Mouse (Mus musculus) liver, postnatal 0 days (tissue): ENCODE data around the gene Sept4. TPM values are rescaled to one million over a fixed set of nuclear protein-coding genes. Genes with fewer than 3 reads are reported as not detected.

Source experiments
- ATAC-seq: fragments of 200-750 bp; cut with Nextera tagmentation; 2 replicates; pipeline ENCODE4 v1.8.0; 2017; ENCODE audit warnings: mild to moderate bottlenecking, moderate library complexity
- DNase-seq: peaks from one replicate; pipeline ENCODE4 v3.0.0-alpha.2; 2016
- H3K27ac ChIP-seq: fragments of 300-500 bp; sonication (generic); 2 replicates; pipeline ENCODE4 v1.5.1; 2014; ENCODE audit warnings: antibody characterized with exemption, moderate library complexity, mild to moderate bottlenecking, low read depth
- H3K27me3 ChIP-seq: fragments of 300-500 bp; sonication (generic); 2 replicates; pipeline ENCODE4 v1.6.1; 2014; ENCODE audit warnings: low read length, control low read depth, mixed read lengths; ENCODE audit not compliant: insufficient read depth
- H3K36me3 ChIP-seq: fragments of 300-500 bp; sonication (generic); replicated peaks from 2 replicates; pipeline ENCODE4 v1.6.1; 2014; ENCODE audit warnings: mild to moderate bottlenecking, control low read depth, low read length, moderate library complexity, mixed read lengths; ENCODE audit not compliant: insufficient read depth
- H3K4me1 ChIP-seq: fragments of 300-500 bp; sonication (generic); 2 replicates; pipeline ENCODE4 v1.6.1; 2014; ENCODE audit warnings: antibody characterized with exemption, mild to moderate bottlenecking, control low read depth; ENCODE audit not compliant: insufficient read depth
- H3K4me2 ChIP-seq: fragments of 300-500 bp; sonication (generic); 2 replicates; pipeline ENCODE4 v1.6.1; 2014; ENCODE audit warnings: low read depth, mild to moderate bottlenecking, low read length, moderate library complexity, mixed read lengths
- H3K4me3 ChIP-seq: fragments of 300-500 bp; sonication (generic); 2 replicates; pipeline ENCODE4 v1.5.1; 2014; ENCODE audit warnings: low read depth, low read length
- H3K9ac ChIP-seq: fragments of 300-500 bp; sonication (generic); replicated peaks from 2 replicates; pipeline ENCODE4 v1.6.1; 2014; ENCODE audit warnings: mild to moderate bottlenecking, moderate library complexity
- H3K9me3 ChIP-seq: fragments of 300-500 bp; sonication (generic); 2 replicates; pipeline ENCODE4 v1.6.1; 2016; ENCODE audit warnings: mild to moderate bottlenecking, control low read depth, low read length, mixed read lengths
- CTCF ChIP-seq: sonication (generic); IDR thresholded peaks from 2 replicates; pipeline ENCODE4 v1.5.1; 2016; ENCODE audit warnings: antibody characterized with exemption, low read depth
- EP300 ChIP-seq: IDR thresholded peaks from 2 replicates; pipeline ENCODE4 v1.6.1; 2016; ENCODE audit warnings: antibody characterized with exemption, low read depth, mild to moderate bottlenecking
- WGBS: fragments of 180-500 bp; shearing (Covaris S2); extraction: QIAGEN DNeasy Blood & Tissue Kit; methylation state at CpG from one replicate; pipeline ENCODE4 v1.1.7; 2014; ENCODE audit not compliant: insufficient replicate concordance; 5-methylcytosine and 5-hydroxymethylcytosine counted together
- polyA plus RNA-seq: library from polyadenylated mRNA; unstranded; fragments of >200 nt; fragmentation: Nextera tagmentation; extraction: Ambion mirVana; gene quantifications from 2 replicates; pipeline ENCODE4 v1.2.1, GENCODE M21; 2015

The Sept4 gene
- polyA plus RNA-seq, 1 experiment from 2014 or later: 21.7 TPM

DNA sequence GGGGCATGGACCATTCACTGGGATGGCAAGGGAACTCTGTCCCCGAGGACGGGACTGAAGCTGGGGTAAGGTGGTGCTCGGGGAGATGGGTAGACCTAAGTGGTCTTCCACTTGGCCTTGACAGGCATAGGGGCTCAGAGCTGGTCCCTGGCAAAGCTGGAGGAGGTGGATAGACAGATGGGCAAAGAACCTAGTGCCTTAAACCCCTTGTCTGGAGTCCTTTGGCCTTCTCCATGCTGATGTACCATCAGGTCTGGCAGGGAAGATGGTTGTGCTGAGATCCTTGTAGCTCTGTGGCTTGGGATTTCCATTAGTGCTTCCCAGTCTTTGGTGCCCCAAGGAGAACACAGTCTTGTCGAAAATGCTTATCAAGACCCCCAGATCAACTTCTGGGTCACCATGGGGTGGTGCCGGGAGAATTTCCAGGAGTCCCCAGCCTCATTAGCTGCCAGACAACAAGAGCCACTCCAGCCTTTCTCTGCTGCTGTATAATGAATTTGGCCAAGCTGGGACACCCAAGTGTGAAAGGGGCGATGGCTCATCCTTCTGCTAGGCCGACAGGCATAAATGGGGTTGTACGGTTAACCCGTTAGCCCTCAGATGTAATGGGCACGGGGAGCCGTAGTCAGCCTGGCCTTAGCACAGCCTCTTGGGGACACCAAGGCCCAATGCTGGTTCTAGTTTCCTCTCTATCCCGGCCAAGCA is 12.6 kb downstream of the Sept4 start:
- DNase-seq: peak; percentile 8
- Histone ChIP-seq H3K27me3 (no peaks in the 10 kb centered on the region), H3K36me3 (no peaks in the 10 kb centered on the region), H3K9ac (no peak overlapping the region), H3K27ac (no peak overlapping the region), H3K4me3 (no peak overlapping the region), H3K4me2 (no peak overlapping the region), H3K4me1 (peaks cover 20% of the 10 kb centered on the region), H3K9me3 (no peaks in the 10 kb centered on the region)
- no peak for ATAC-seq
- 77% methylated on average over 12 of the region's 12 CpGs for WGBS
- no peak for TF ChIP-seq CTCF
- no peak for TF ChIP-seq EP300

DNA sequence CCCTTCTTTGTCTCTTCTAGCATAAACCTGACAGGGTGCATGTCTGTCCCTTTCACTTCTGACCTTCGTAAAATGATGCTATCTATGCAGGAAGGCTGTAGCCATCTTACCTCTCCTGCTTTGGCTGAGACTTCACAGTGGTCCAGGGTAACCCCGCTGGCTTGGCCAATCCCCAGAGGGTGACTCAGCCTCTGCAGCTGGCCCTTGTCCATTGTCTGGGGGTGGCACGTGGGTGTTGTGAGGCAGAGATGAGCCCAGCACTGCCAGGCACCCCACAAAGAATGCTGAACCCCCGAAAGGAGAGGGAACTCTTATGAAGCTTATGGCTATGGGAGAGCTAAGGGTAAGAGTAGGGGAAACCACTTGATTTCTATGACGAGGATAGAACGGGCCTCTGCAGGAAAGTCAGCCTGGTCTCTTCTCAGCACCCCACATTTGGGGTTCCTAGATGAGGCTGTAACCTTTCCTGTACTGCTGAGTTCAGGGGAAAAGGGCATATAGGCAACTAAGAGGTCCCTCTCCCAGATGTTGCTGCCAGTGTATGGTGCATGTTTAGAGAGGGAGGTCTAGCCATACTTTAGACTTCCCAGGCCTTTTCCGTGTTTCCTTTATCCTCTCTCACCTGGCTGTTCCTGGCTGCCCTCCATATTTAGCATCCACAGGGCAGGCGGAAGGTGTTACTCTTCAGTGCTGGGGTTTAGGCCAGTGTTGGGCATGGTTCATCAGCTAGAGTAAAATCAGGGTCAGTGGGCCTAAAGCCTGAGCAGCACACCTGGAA is 13.4 kb downstream of the Sept4 start:
- TF ChIP-seq EP300 (no peak), CTCF (no peak)
- peaks cover 20% of the 10 kb centered on the region for H3K4me1 ChIP-seq
- no peak overlapping the region for H3K4me2 ChIP-seq
- no peaks in the 10 kb centered on the region for H3K27me3 ChIP-seq
- ATAC-seq (no peak), DNase-seq (peak; percentile 13)
- H3K9me3 ChIP-seq: no peaks in the 10 kb centered on the region
- H3K4me3 ChIP-seq: no peak overlapping the region
- no peaks in the 10 kb centered on the region for H3K36me3 ChIP-seq
- 75% methylated on average over 8 of the region's 8 CpGs for WGBS
- no peak overlapping the region for H3K9ac ChIP-seq
- no peak overlapping the region for H3K27ac ChIP-seq

DNA sequence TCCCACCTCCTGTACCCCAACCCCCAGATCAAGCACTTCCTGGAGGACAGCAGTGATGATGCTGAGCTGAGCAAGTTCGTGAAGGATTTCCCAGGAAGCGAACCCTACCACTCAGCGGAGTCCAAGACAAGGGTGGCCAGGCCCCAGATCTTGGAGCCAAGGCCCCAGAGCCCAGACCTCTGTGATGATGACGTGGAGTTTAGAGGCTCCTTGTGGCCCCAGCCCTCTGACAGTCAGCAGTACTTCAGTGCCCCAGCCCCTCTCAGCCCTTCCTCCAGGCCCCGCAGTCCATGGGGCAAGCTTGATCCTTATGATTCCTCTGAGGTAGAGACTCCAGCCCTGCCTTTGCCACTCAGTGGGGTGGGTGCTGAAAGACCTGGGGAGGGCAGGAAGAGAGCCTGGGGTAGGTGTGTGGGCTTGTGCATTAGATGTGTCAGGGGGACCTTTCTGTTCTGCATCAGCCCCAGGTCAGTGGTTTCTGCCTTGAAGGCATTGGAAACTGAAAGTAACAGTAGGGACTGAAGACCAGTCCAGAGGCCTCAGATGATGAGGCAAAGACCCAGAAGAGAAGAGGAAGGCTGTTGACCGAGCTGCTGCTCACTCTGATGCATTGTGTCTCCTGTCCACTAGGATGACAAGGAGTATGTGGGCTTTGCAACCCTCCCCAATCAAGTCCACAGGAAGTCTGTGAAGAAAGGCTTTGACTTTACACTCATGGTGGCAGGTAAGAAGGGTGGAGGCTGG is 14.8 kb downstream of the Sept4 start:
- H3K9ac ChIP-seq: no peak overlapping the region
- peak overlapping the region; percentile 31; the same call in 1 of the 2 replicates for H3K27ac ChIP-seq
- H3K9me3 ChIP-seq: no peaks in the 10 kb centered on the region
- DNase-seq (peak; percentile 11), ATAC-seq (no peak)
- H3K4me3 ChIP-seq: no peak overlapping the region
- no peak for TF ChIP-seq EP300
- no peak for TF ChIP-seq CTCF
- no peaks in the 10 kb centered on the region for H3K36me3 ChIP-seq
- H3K27me3 ChIP-seq: no peaks in the 10 kb centered on the region
- no peak overlapping the region for H3K4me2 ChIP-seq
- WGBS: 72% methylated on average over 6 of the region's 6 CpGs
- peaks cover 9% of the 10 kb centered on the region for H3K4me1 ChIP-seq

GRCm38 (mm10) chr11:87584711-87585505 is 16.2 kb downstream of the Sept4 start:
- Histone ChIP-seq H3K4me1 (peaks cover 9% of the 10 kb centered on the region; the same call in 1 of the 2 replicates), H3K27ac (peak overlapping the region; percentile 35), H3K9ac (no peak overlapping the region), H3K36me3 (no peaks in the 10 kb centered on the region), H3K27me3 (no peaks in the 10 kb centered on the region), H3K4me3 (no peak overlapping the region), H3K9me3 (no peaks in the 10 kb centered on the region), H3K4me2 (no peak overlapping the region)
- ATAC-seq (0 out of 2 replicates have a peak, but pooled peaks have one; percentile 36), DNase-seq (peak; percentile 22)
- WGBS: 65% methylated on average over 10 of the region's 10 CpGs
- TF ChIP-seq CTCF (no peak), EP300 (no peak)

- no peak for ATAC-seq
- no peak for DNase-seq
- H3K9me3 ChIP-seq: no peaks in the 10 kb centered on the region
- H3K4me2 ChIP-seq: no peak overlapping the region
- H3K27ac ChIP-seq: no peak overlapping the region
- H3K36me3 ChIP-seq: no peaks in the 10 kb centered on the region
- no peaks in the 10 kb centered on the region for H3K27me3 ChIP-seq
- 84% methylated on average over 5 of the region's 5 CpGs for WGBS
- TF ChIP-seq EP300 (no peak), CTCF (no peak)
- no peak overlapping the region for H3K9ac ChIP-seq
- H3K4me1 ChIP-seq: peaks cover 18% of the 10 kb centered on the region
- H3K4me3 ChIP-seq: no peak overlapping the region
These were observed 18.6 kb downstream of the Sept4 start for GRCm38 (mm10) chr11:87587211-87587874.
